Mouse (Mus musculus) MEL (cell line): ENCODE data around the gene Acta1.

Source experiments
- CHD2 ChIP-seq: IDR thresholded peaks from 2 replicates; pipeline ENCODE4 v1.6.1; 2011; ENCODE audit warnings: low read length, improper control_type of control experiment
- CTCF ChIP-seq, 3 experiments: IDR thresholded peaks in 2 of 3; conservative IDR thresholded peaks in 1 of 3; 2 replicates each; pipeline ENCODE4 v1.5.1; 2011 to 2012; ENCODE audit warnings: low read length in 3 of 3, low read depth in 2 of 3, mild to moderate bottlenecking in 2 of 3, improper control_type of control experiment in 1 of 3, inconsistent platforms in 1 of 3, mixed read lengths in 1 of 3, moderate library complexity in 1 of 3; ENCODE audit not compliant: control insufficient read depth in 1 of 3, insufficient read depth in 1 of 3, poor library complexity in 1 of 3, severe bottlenecking in 1 of 3
- EP300 ChIP-seq, 2 experiments: IDR thresholded peaks; 2 replicates each; pipeline ENCODE4 v1.6.1; 2011; ENCODE audit warnings: improper control_type of control experiment in 2 of 2, low read length in 2 of 2, low read depth in 1 of 2, mild to moderate bottlenecking in 1 of 2
- GATA1 ChIP-seq: IDR thresholded peaks from 2 replicates; pipeline ENCODE4 v1.6.1; 2011; ENCODE audit warnings: low read depth, low read length, improper control_type of control experiment
- MAFK ChIP-seq: IDR thresholded peaks from 2 replicates; pipeline ENCODE4 v1.6.1; 2011; ENCODE audit warnings: low read depth, mild to moderate bottlenecking, low read length, improper control_type of control experiment, borderline replicate concordance
- MEF2A ChIP-seq: IDR thresholded peaks from 2 replicates; pipeline ENCODE4 v1.6.1; 2014; ENCODE audit warnings: low read depth, mild to moderate bottlenecking, inconsistent platforms, low read length, improper control_type of control experiment; ENCODE audit not compliant: poor library complexity, insufficient replicate concordance, severe bottlenecking; ENCODE audit errors: extremely low read depth
- NELFE ChIP-seq: IDR thresholded peaks from 2 replicates; pipeline ENCODE4 v1.6.1; 2011; ENCODE audit warnings: low read depth, low read length, improper control_type of control experiment
- POLR2A ChIP-seq, 2 experiments: IDR thresholded peaks; 2 replicates each; pipeline ENCODE4 v1.6.1; 2011 to 2012; ENCODE audit warnings: low read length in 2 of 2, mild to moderate bottlenecking in 2 of 2, control low read depth in 1 of 2, improper control_type of control experiment in 1 of 2, low read depth in 1 of 2, moderate library complexity in 1 of 2; ENCODE audit not compliant: control insufficient read depth in 1 of 2, insufficient read depth in 1 of 2, poor library complexity in 1 of 2
- RCOR1 ChIP-seq: IDR thresholded peaks from 2 replicates; pipeline ENCODE4 v1.6.1; 2012; ENCODE audit warnings: low read depth, mild to moderate bottlenecking, inconsistent platforms, low read length, improper control_type of control experiment
- UBTF ChIP-seq: IDR thresholded peaks from 2 replicates; pipeline ENCODE4 v1.6.1; 2012; ENCODE audit warnings: low read depth, mild to moderate bottlenecking, inconsistent platforms, low read length, improper control_type of control experiment, moderate library complexity, borderline replicate concordance; ENCODE audit not compliant: insufficient read depth
- ZC3H11A ChIP-seq: IDR thresholded peaks from 2 replicates; pipeline ENCODE4 v1.6.1; 2012; ENCODE audit warnings: low read depth, mild to moderate bottlenecking, inconsistent platforms, low read length, improper control_type of control experiment
- ZKSCAN1 ChIP-seq: IDR thresholded peaks from 2 replicates; pipeline ENCODE4 v1.6.1; 2012; ENCODE audit warnings: low read depth, mild to moderate bottlenecking, inconsistent platforms, low read length, improper control_type of control experiment, moderate library complexity
- ZMIZ1 ChIP-seq: IDR thresholded peaks from 2 replicates; pipeline ENCODE4 v1.6.1; 2012; ENCODE audit warnings: low read depth, mild to moderate bottlenecking, inconsistent platforms, low read length, improper control_type of control experiment, moderate library complexity

GRCm38 (mm10) chr8:123925671-123926070 is 31.1 kb upstream of the Acta1 start:
- no peak for TF ChIP-seq ZMIZ1
- no peak for TF ChIP-seq NELFE
- no peak for TF ChIP-seq EP300 (IDR thresholded peaks at IDR 0.05; ENCODE audit: low read depth in 1 of 2, low read length in 2 of 2)
- no peak for TF ChIP-seq ZC3H11A
- TF ChIP-seq ZKSCAN1: no peak
- no peak for TF ChIP-seq CHD2
- TF ChIP-seq GATA1: no peak
- no peak for TF ChIP-seq CTCF (IDR thresholded peaks at IDR 0.05 in 2 of 3, conservative IDR thresholded peaks at IDR 0.05 in 1 of 3; ENCODE audit: control insufficient read depth in 1 of 3, insufficient read depth in 1 of 3, low read depth in 2 of 3, low read length in 3 of 3, poor library complexity in 1 of 3, severe bottlenecking in 1 of 3)
- no peak for TF ChIP-seq UBTF
- TF ChIP-seq MEF2A: no peak
- TF ChIP-seq MAFK: no peak
- TF ChIP-seq RCOR1: no peak
- TF ChIP-seq POLR2A (IDR thresholded peaks at IDR 0.05; ENCODE audit: control insufficient read depth in 1 of 2, insufficient read depth in 1 of 2, low read depth in 1 of 2, low read length in 2 of 2, poor library complexity in 1 of 2): no peak
